Mouse (Mus musculus) intestine, embryonic 14.5 days (tissue): ENCODE results near the gene Gm17720. TPM values are rescaled to one million over a fixed set of nuclear protein-coding genes. Genes with fewer than 3 reads are reported as not detected.

ENCODE experiments used
- ATAC-seq: fragments of 200-750 bp; cut with Nextera tagmentation; replicated peaks from 2 replicates; pipeline ENCODE4 v1.8.0; 2017; ENCODE audit warnings: low read depth, moderate number of reproducible peaks, moderate TSS enrichment, moderate library complexity; ENCODE audit not compliant: low FRiP score, low TSS enrichment
- DNase-seq: peaks from one replicate; pipeline ENCODE4 v3.0.0-alpha.2; 2018; ENCODE audit warnings: low spot score
- H3K27ac ChIP-seq: fragments of 300-500 bp; sonication (generic); 2 replicates; pipeline ENCODE4 v1.5.1; 2014; ENCODE audit warnings: low read depth, mild to moderate bottlenecking, control low read depth
- H3K27me3 ChIP-seq: fragments of 300-500 bp; sonication (generic); replicated peaks from 2 replicates; pipeline ENCODE4 v1.6.1; 2014; ENCODE audit warnings: low read length, control low read depth; ENCODE audit not compliant: control insufficient read depth, insufficient read depth
- H3K36me3 ChIP-seq: fragments of 300-500 bp; sonication (generic); 2 replicates; pipeline ENCODE4 v1.6.1; 2014; ENCODE audit warnings: low read length, control low read depth; ENCODE audit not compliant: control insufficient read depth, insufficient read depth
- H3K4me1 ChIP-seq: fragments of 300-500 bp; sonication (generic); replicated peaks from 2 replicates; pipeline ENCODE4 v1.6.1; 2014; ENCODE audit warnings: low read length, control low read depth, mixed read lengths; ENCODE audit not compliant: control insufficient read depth, insufficient read depth
- H3K4me2 ChIP-seq: fragments of 300-500 bp; sonication (generic); 2 replicates; pipeline ENCODE4 v1.6.1; 2014; ENCODE audit warnings: low read length
- H3K4me3 ChIP-seq: fragments of 300-500 bp; sonication (generic); 2 replicates; pipeline ENCODE4 v1.5.1; 2014; ENCODE audit warnings: low read depth, low read length, control low read depth, mixed read lengths
- H3K9ac ChIP-seq: fragments of 300-500 bp; sonication (generic); 2 replicates; pipeline ENCODE4 v1.6.1; 2014; ENCODE audit warnings: mild to moderate bottlenecking, low read length
- H3K9me3 ChIP-seq: fragments of 300-500 bp; sonication (generic); 2 replicates; pipeline ENCODE4 v1.6.1; 2016; ENCODE audit warnings: low read length, control low read depth; ENCODE audit not compliant: control insufficient read depth
- WGBS: fragments of 180-500 bp; shearing (Covaris S2); extraction: QIAGEN DNeasy Blood & Tissue Kit; methylation state at CpG from one replicate; pipeline ENCODE4 v1.1.7; 2014; 5-methylcytosine and 5-hydroxymethylcytosine counted together
- polyA plus RNA-seq: library from polyadenylated mRNA; unstranded; fragments of >200 nt; fragmentation: Nextera tagmentation; extraction: Ambion mirVana; gene quantifications from 2 replicates; pipeline ENCODE4 v1.2.1, GENCODE M21; 2014

The Gm17720 gene
- polyA plus RNA-seq, 1 experiment from 2014 or later = not detected

DNA sequence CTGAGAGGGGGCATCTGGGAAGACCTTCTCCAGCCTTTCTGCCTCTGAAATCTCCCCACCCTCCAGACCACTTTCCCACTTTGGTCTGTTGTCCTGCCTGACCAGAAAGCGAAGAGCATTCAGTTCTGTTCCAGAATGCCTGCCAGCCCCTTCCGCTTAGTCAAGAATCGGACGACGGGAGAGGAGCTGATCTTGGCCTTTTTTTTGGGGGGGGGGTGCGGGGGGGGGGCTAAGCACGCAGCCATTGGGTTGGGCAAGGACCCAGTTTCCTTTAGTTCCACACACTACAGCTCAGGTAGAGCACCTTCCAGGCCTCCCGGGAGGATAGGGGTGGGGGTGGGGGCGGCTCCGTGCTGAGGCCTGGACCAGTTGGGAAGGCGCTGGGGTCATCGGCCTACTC, 1.6 kb downstream of the Gm17720 start, which contains the start of gene Gm21964:
Gene Gm21964 (plus strand): TSS at position 301 of the 400 bp plus-strand sequence.
- no peaks in the 10 kb centered on the region for H3K36me3 ChIP-seq
- H3K4me2 ChIP-seq = no peak within 1 kb of the TSS
- no peak within 1 kb of the TSS for H3K27ac ChIP-seq
- H3K9me3 ChIP-seq = no peaks in the 10 kb centered on the region
- whole genome bisulfite sequencing = 83% methylated on average over 12 of the region's 12 CpGs
- H3K9ac ChIP-seq = no peak within 1 kb of the TSS
- H3K4me3 ChIP-seq = no peak within 1 kb of the TSS
- DNase-seq (no peak), ATAC-seq (no peak)
- no peaks in the 10 kb centered on the region for H3K4me1 ChIP-seq
- no peaks in the 10 kb centered on the region for H3K27me3 ChIP-seq

DNA sequence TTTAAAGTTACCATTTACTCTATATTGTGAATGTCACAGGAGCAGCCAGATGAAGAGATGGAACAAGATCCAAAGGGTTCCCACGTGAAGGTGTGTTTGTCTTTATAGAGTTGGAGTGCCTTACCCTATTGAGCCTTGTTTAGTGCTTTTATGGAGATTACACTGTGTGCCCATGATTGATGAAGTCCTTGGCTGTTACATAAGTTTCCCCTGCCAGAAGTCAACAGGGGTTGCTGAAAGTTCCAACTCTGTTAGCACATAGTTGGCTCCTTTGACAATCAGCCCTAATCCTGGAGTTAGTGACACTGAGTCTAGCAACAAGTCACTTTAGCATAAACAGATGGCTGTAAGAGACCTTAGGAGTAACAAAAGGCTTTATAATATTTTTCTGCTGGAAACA, 10.7 kb downstream of the Gm17720 start:
- no peak overlapping the region for H3K4me3 ChIP-seq
- H3K4me1 ChIP-seq = no peaks in the 10 kb centered on the region
- ATAC-seq (no peak), DNase-seq (no peak)
- H3K9me3 ChIP-seq = peaks cover 12% of the 10 kb centered on the region; the same call in 1 of the 2 replicates
- H3K27me3 ChIP-seq = no peaks in the 10 kb centered on the region
- H3K4me2 ChIP-seq = no peak overlapping the region
- H3K9ac ChIP-seq = no peak overlapping the region
- H3K36me3 ChIP-seq = peaks cover 20% of the 10 kb centered on the region
- WGBS = 44% methylated on average over 1 of the region's 1 CpGs
- no peak overlapping the region for H3K27ac ChIP-seq

DNA sequence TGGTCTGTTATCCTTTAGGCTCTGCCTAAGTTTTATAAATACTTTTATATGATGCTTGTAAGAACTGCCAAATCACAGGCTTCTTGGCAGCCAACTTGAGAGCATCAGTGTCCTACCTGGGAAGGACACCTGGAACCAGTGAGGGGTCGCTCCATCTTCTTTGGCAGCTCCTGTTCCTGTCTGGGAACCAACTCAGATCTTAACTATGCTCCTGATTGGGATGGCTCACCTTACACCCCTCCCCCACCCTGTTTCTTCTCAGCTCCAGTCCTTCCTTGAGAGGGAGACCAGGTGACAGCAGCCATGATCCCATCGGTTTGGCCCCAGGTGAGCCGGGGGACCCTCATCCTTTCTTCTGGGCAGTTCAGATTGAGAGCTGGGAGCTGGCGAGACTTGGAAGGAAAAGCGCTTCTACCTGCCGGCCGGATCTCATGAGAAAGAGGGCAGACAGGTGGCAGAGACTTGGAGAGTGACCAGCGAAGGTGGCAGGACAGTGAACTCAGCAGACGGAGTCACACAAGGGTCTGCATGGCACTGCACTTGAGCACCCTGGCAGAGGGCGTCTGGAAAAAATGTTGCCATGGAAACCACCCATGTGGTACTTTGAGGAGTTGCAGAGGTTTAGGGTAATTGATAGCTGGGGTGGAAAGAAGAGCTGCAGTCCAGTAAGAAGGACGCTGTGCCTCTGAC, 20.0 kb downstream of the Gm17720 start:
- H3K4me2 ChIP-seq = no peak overlapping the region
- H3K36me3 ChIP-seq = peaks cover 23% of the 10 kb centered on the region
- no peak overlapping the region for H3K4me3 ChIP-seq
- WGBS = 73% methylated on average over 11 of the region's 11 CpGs
- no peak overlapping the region for H3K27ac ChIP-seq
- ATAC-seq (no peak), DNase-seq (no peak)
- H3K27me3 ChIP-seq = no peaks in the 10 kb centered on the region
- no peaks in the 10 kb centered on the region for H3K4me1 ChIP-seq
- no peaks in the 10 kb centered on the region for H3K9me3 ChIP-seq
- H3K9ac ChIP-seq = no peak overlapping the region

- Histone ChIP-seq H3K4me1 (no peaks in the 10 kb centered on the region), H3K4me3 (peak within 1 kb of the TSS; percentile 55), H3K36me3 (peaks cover 10% of the 10 kb centered on the region), H3K9me3 (no peaks in the 10 kb centered on the region), H3K9ac (peak within 1 kb of the TSS; percentile 59), H3K27ac (no peak within 1 kb of the TSS), H3K4me2 (peak within 1 kb of the TSS; percentile 92), H3K27me3 (no peaks in the 10 kb centered on the region)
- WGBS = 6% methylated on average over 54 of the region's 54 CpGs
- peak; percentile 93 for ATAC-seq
- peak; percentile 85 for DNase-seq
Measured at GRCm38 (mm10) chr8:110079282-110080221, 23.0 kb downstream of the Gm17720 start, which contains the start of gene Zfp612. Zfp612 (plus strand) TSS chr8:110079746.

GRCm38 (mm10) chr8:110074496-110074895, 28.1 kb downstream of the Gm17720 start:
- H3K4me1 ChIP-seq = no peaks in the 10 kb centered on the region
- no peaks in the 10 kb centered on the region for H3K36me3 ChIP-seq
- 86% methylated on average over 8 of the region's 8 CpGs for WGBS
- H3K9me3 ChIP-seq = no peaks in the 10 kb centered on the region
- H3K4me2 ChIP-seq = no peak overlapping the region
- DNase-seq = no peak
- H3K9ac ChIP-seq = no peak overlapping the region
- H3K27me3 ChIP-seq = no peaks in the 10 kb centered on the region
- no peak for ATAC-seq
- H3K4me3 ChIP-seq = no peak overlapping the region
- no peak overlapping the region for H3K27ac ChIP-seq

DNA sequence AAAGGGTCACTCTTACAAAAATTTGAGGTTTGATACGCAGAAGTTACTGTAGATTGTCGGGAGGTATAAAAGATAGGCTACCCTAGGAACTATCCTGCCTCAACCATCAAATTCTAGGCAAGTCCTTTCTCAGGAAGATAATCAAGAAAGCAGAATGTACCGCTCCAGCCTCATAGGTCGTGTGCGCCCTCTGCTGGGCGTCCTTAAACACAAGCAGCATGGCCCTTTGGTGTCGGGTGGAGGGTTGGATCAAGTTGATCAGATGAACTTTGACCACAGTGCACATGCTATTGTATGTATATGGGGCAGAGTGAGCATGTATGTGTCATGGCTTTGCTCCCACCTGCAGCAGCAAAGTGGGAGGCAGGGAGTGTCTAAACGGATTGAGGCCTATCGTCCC, 31.0 kb downstream of the Gm17720 start:
- ATAC-seq = 0 out of 2 replicates have a peak, but pooled peaks have one; percentile 12
- Histone ChIP-seq H3K27ac (no peak overlapping the region), H3K4me2 (no peak overlapping the region), H3K9ac (no peak overlapping the region), H3K9me3 (0 out of 2 replicates have a peak, but pooled peaks cover 2% of the 10 kb centered on the region), H3K36me3 (no peaks in the 10 kb centered on the region), H3K27me3 (no peaks in the 10 kb centered on the region), H3K4me3 (no peak overlapping the region), H3K4me1 (no peaks in the 10 kb centered on the region)
- WGBS = 15% methylated on average over 9 of the region's 9 CpGs
- peak; percentile 74 for DNase-seq

- Histone ChIP-seq H3K4me2 (no peak overlapping the region), H3K27me3 (no peaks in the 10 kb centered on the region), H3K9ac (no peak overlapping the region), H3K27ac (no peak overlapping the region), H3K36me3 (no peaks in the 10 kb centered on the region), H3K9me3 (0 out of 2 replicates have a peak, but pooled peaks cover 2% of the 10 kb centered on the region), H3K4me3 (no peak overlapping the region), H3K4me1 (no peaks in the 10 kb centered on the region)
- no peak for DNase-seq
- ATAC-seq = no peak
- 82% methylated on average over 4 of the region's 4 CpGs for WGBS
Measured at GRCm38 (mm10) chr8:110069706-110070105, 32.8 kb downstream of the Gm17720 start.

DNA sequence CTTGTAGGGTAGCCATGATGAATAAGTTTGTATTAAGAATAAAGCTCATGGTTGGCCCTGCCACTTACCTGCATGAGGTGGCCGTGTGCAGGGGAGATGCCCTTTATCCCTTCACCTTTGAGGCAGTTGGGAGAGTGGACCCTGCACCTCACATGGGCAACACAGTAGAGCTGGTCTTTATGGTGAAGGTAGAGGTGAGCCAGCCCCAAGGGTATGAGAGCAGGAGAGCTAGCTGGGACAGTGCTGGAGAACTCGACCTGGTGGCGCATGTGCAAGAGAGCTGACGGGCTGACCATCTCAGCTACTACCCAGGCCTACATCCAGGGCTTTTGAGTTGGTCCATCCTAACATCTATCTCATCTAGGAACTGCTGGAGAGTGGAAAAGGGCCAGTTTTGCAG, 36.9 kb downstream of the Gm17720 start:
- H3K4me3 ChIP-seq = no peak overlapping the region

More for the DNA sequence above, 36.9 kb downstream of the Gm17720 start:
- no peaks in the 10 kb centered on the region for H3K4me1 ChIP-seq
- ATAC-seq (no peak), DNase-seq (no peak)
- no peak overlapping the region for H3K4me2 ChIP-seq
- 0 out of 2 replicates have a peak, but pooled peaks cover 8% of the 10 kb centered on the region for H3K9me3 ChIP-seq
- 85% methylated on average over 4 of the region's 4 CpGs for WGBS
- no peak overlapping the region for H3K27ac ChIP-seq
- no peaks in the 10 kb centered on the region for H3K36me3 ChIP-seq
- no peaks in the 10 kb centered on the region for H3K27me3 ChIP-seq
- no peak overlapping the region for H3K9ac ChIP-seq
